In the genomic region with DNA sequence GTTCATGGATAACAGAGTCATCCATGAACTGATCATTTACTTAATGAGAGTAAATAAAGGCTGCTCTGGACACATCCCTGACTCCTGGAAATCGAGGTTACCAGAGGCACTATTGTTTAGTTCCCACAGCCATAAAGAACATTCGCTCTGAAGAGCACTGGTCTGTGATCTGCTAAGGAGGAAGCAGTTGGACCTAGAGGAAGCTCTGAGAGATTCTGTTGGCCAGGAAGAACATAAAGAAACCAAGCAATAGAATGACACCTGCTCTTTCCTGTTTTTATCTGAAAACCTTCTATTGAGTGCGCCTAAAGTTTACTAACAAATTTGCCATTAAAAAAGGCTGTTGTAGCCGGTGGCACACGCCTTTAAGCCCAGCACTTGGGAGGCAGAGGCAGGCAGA, we compare ENCODE assay signal across 20 mouse cellular contexts.
DNase-seq lines count a peak whose midpoint lies in the region; ATAC-seq and TF ChIP-seq lines count a peak whose summit lies in the region.
"Had no signal": no experiment of that assay in that cellular context is flagged by ENCODE, and none has a peak within 500 bp of the region (broad histone marks: within the 10 kb centered on the region; RNA-seq: fewer than 3 reads in every experiment).

No protein-coding gene starts in this region.

- no peak overlapping the region for H3K4me3 ChIP-seq in liver, adult 2 months (ENCODE audit: insufficient read depth, low read depth, low read length)
- no peak overlapping the region for H3K4me3 ChIP-seq in lung, adult 2 months (replicated peaks; ENCODE audit: extremely low read depth, low read depth, low read length)
- H3K4me3 ChIP-seq: embryonic facial prominence, embryonic 13.5 days; forebrain, embryonic 15.5 days; layer of hippocampus, adult 2 months; limb, embryonic 15.5 days; midbrain, embryonic 15.5 days; myocyte; neural tube, embryonic 15.5 days had no signal

- TF ChIP-seq CTCF in liver, adult 2 months (IDR thresholded peaks at IDR 0.05; ENCODE audit: low read depth, low read length) = no peak
- TF ChIP-seq CTCF in lung, adult 2 months (IDR thresholded peaks at IDR 0.05; ENCODE audit: insufficient read depth, low read length) = no peak

- peaks cover 38% of the 10 kb centered on the region; the same call in 1 of the 2 replicates for H3K79me2 ChIP-seq in liver, adult 2 months (ENCODE audit: control insufficient read depth, insufficient read depth, low read length)

- peaks cover 23% of the 10 kb centered on the region for H3K4me1 ChIP-seq in liver, adult 2 months (ENCODE audit: control insufficient read depth, insufficient read depth, low read length)
- peaks cover 4% of the 10 kb centered on the region for H3K4me1 ChIP-seq in lung, adult 2 months (ENCODE audit: control insufficient read depth, insufficient read depth, low read length)

- peak; percentile 61 for ATAC-seq in megakaryocyte, adult 5-6 weeks (ENCODE audit: poor library complexity, severe bottlenecking)
- ATAC-seq: forebrain, embryonic 15.5 days; midbrain, embryonic 15.5 days had no signal

- no peaks in the 10 kb centered on the region for H3K27me3 ChIP-seq in liver, adult 2 months (ENCODE audit: control insufficient read depth, insufficient read depth, low read length)
- H3K27me3 ChIP-seq: embryonic facial prominence, embryonic 13.5 days; forebrain, embryonic 15.5 days; limb, embryonic 15.5 days; megakaryocyte, embryonic 14.5 days; midbrain, embryonic 15.5 days; neural tube, embryonic 15.5 days had no signal

- no peaks in the 10 kb centered on the region for H3K36me3 ChIP-seq in liver, adult 2 months (ENCODE audit: control insufficient read depth, insufficient read depth, low read length)
- H3K36me3 ChIP-seq: forebrain, embryonic 15.5 days; midbrain, embryonic 15.5 days; neural tube, embryonic 15.5 days had no signal

- peak overlapping the region; percentile 39; the same call in 1 of the 2 replicates for H3K27ac ChIP-seq in liver, adult 2 months (replicated peaks; ENCODE audit: insufficient read depth, low read depth, low read length)
- H3K27ac ChIP-seq: embryonic facial prominence, embryonic 13.5 days; forebrain, embryonic 15.5 days; layer of hippocampus, adult 2 months; limb, embryonic 15.5 days; midbrain, embryonic 15.5 days had no signal

- TF ChIP-seq POLR2A in liver, adult 2 months (IDR thresholded peaks at IDR 0.05; ENCODE audit: extremely low read depth, insufficient read depth, low read length) = no peak
- TF ChIP-seq POLR2A in lung, adult 2 months (IDR thresholded peaks at IDR 0.05; ENCODE audit: borderline replicate concordance, extremely low read depth, low read depth, low read length) = no peak

- no peak overlapping the region for H3K9ac ChIP-seq in liver, adult 2 months (ENCODE audit: low read depth, low read length)
- H3K9ac ChIP-seq: embryonic facial prominence, embryonic 13.5 days; forebrain, embryonic 15.5 days; limb, embryonic 15.5 days; midbrain, embryonic 15.5 days; neural tube, embryonic 15.5 days had no signal

- WGBS in liver, adult 2 months = 39% methylated on average over 5 of the region's 5 CpGs
- WGBS in lung, adult 2 months = 54% methylated on average over 5 of the region's 5 CpGs

- DNase-seq in liver, adult 2 months (ENCODE audit: extremely low read depth, low read depth, low spot score) = peak; percentile 59
- DNase-seq in liver = no peak
- peak; percentile 6 for DNase-seq in thymus, postnatal 14 days
- no peak for DNase-seq in thymus, postnatal 36 days
- DNase-seq in lung, adult 2 months = no peak
- no peak for DNase-seq in cerebellum, postnatal 4 days (ENCODE audit: low spot score in 2 of 2)
- DNase-seq in kidney, postnatal 14 days = no peak
- DNase-seq: adrenal gland, adult 2 months; cerebellum, adult 8-10 months; lung, postnatal 10 days; right cerebral cortex, postnatal 14 days had no signal

Comparison
In these comparisons a context has a peak if more than half of its experiments do, and no peak if none do; other contexts are left out.
1. DNase-seq: peak in liver, adult 2 months (single experiment) and thymus, postnatal 14 days (single experiment); none in liver (single experiment), thymus, postnatal 36 days (0 of 2), lung, adult 2 months (single experiment), cerebellum, postnatal 4 days (0 of 2) and kidney, postnatal 14 days (single experiment).